Mouse (Mus musculus): ENCODE results near the gene Lrrc1. TPM values are rescaled to one million over a fixed set of nuclear protein-coding genes. Genes with fewer than 3 reads are reported as not detected.

Lrrc1 gene
- polyA plus RNA-seq (2015; fragmentation: Illumina TruSeq; extraction: RNeasy Lipid Tissue Mini Kit (QIAGEN cat#74804); ENCODE audit: low read depth, low replicate concordance), result 12.7 TPM

GRCm38 (mm10) chr9:77544354-77545067, at the start of gene Lrrc1:
Gene Lrrc1, minus strand, starts transcription at chr9:77544870.

Other genes starting within 250 kb of the Lrrc1 start
- 51.6 TPM for gene Mlip, start 191.9 kb downstream of the Lrrc1 start, polyA plus RNA-seq (2015; fragmentation: Illumina TruSeq; extraction: RNeasy Lipid Tissue Mini Kit (QIAGEN cat#74804); ENCODE audit: low read depth, low replicate concordance)
- gene Klhl31, start 91.6 kb upstream of the Lrrc1 start, polyA plus RNA-seq (2015; fragmentation: Illumina TruSeq; extraction: RNeasy Lipid Tissue Mini Kit (QIAGEN cat#74804); ENCODE audit: low read depth, low replicate concordance), result not detected
- 46.3 TPM for gene Gclc, start 209.7 kb upstream of the Lrrc1 start, polyA plus RNA-seq (2015; fragmentation: Illumina TruSeq; extraction: RNeasy Lipid Tissue Mini Kit (QIAGEN cat#74804); ENCODE audit: low read depth, low replicate concordance)